Mouse (Mus musculus) heart, postnatal 0 days (tissue): Measurements from ENCODE around the gene Lgi4.

Source experiments
- CTCF ChIP-seq: IDR thresholded peaks from 2 replicates; pipeline ENCODE4 v1.5.1; 2016; ENCODE audit warnings: antibody characterized with exemption, control low read depth, low read depth
- EP300 ChIP-seq: IDR thresholded peaks from 2 replicates; pipeline ENCODE4 v1.6.1; 2016; ENCODE audit warnings: antibody characterized with exemption, low read depth

GRCm38 (mm10) chr7:31059919-31060620 is 928 bp downstream of the Lgi4 start:
- no peak for TF ChIP-seq CTCF
- TF ChIP-seq EP300 = no peak
